In the genomic region with DNA sequence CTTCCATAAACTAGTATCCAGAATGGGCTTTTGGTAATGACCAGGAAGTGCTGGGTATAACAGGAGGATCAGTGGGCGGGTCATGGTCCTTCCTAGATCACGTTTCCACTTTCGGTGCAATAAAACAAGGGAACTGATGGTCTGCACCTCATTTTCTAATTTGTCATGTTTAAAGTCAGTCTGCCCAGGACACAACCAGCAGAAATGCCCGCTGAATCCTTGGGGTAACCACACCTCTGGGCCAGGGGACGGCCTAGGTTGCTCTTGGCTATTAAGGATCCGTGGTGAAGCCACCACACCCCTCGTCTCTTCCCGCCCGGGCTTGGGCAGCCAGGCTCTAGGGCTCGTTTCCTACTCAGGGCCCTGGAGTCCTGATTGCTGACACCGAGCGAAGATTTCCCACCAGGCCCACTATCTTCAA, we compare ENCODE assay signal across 8 mouse cellular contexts. TPM values are rescaled to one million over a fixed set of nuclear protein-coding genes. Genes with fewer than 3 reads are reported as not detected.
DNase-seq lines count a peak whose midpoint lies in the region; ATAC-seq and TF ChIP-seq lines count a peak whose summit lies in the region.

No protein-coding gene starts in this region.

- H3K9ac ChIP-seq in intestine, postnatal 0 days (ENCODE audit: low read depth, low read length), result peak overlapping the region; percentile 84

- H3K27me3 ChIP-seq in intestine, postnatal 0 days (replicated peaks; ENCODE audit: control insufficient read depth, insufficient read depth, low read length), result no peaks in the 10 kb centered on the region

- ATAC-seq in erythroid progenitor cell, adult 5-6 weeks (replicated peaks; ENCODE audit: low FRiP score, poor library complexity, severe bottlenecking), result peak; percentile 57
- ATAC-seq in intestine, postnatal 0 days, result 0 out of 2 replicates have a peak, but pooled peaks have one; percentile 13

- 0 out of 2 replicates have a peak, but pooled peaks cover 9% of the 10 kb centered on the region for H3K4me1 ChIP-seq in intestine, postnatal 0 days (replicated peaks; ENCODE audit: control insufficient read depth, insufficient read depth, low read length)

- under 1% methylated on average over 12 of the region's 12 CpGs for WGBS in intestine, postnatal 0 days
- WGBS in macrophage (ENCODE audit: missing documents), result 0% methylated on average over 11 of the region's 12 CpGs

- peaks cover 78% of the 10 kb centered on the region for H3K79me2 ChIP-seq in macrophage (ENCODE audit: inconsistent target)

- peak overlapping the region; percentile 95 for H3K27ac ChIP-seq in layer of hippocampus, adult 2 months
- H3K27ac ChIP-seq in intestine, postnatal 0 days (ENCODE audit: low read depth, low read length), result peak overlapping the region; percentile 93
- peak overlapping the region; percentile 95 for H3K27ac ChIP-seq in macrophage

- no peaks in the 10 kb centered on the region for H3K9me3 ChIP-seq in intestine, postnatal 0 days (ENCODE audit: control insufficient read depth)

- DNase-seq in layer of hippocampus, adult 2 months (ENCODE audit: low spot score in 2 of 2), result no peak
- DNase-seq in layer of hippocampus, adult 9-11 months, result no peak
- peak; percentile 47 for DNase-seq in NIH3T3 (ENCODE audit: low read depth)
- no peak for DNase-seq in frontal cortex, postnatal 25 days (ENCODE audit: low spot score in 2 of 2)
- no peak for DNase-seq in urinary bladder, postnatal 10 days (ENCODE audit: low spot score)

- H3K36me3 ChIP-seq in intestine, postnatal 0 days (ENCODE audit: control insufficient read depth, insufficient read depth), result no peaks in the 10 kb centered on the region
- H3K36me3 ChIP-seq in macrophage (ENCODE audit: inconsistent target), result no peaks in the 10 kb centered on the region

- no peak for TF ChIP-seq CTCF in layer of hippocampus, adult 2 months (conservative IDR thresholded peaks at IDR 0.05)
- TF ChIP-seq CTCF in intestine, postnatal 0 days (IDR thresholded peaks at IDR 0.05; ENCODE audit: low read depth), result no peak

- H3K4me3 ChIP-seq in layer of hippocampus, adult 2 months, result peak overlapping the region; percentile 85
- peak overlapping the region; percentile 89 for H3K4me3 ChIP-seq in intestine, postnatal 0 days (ENCODE audit: low read depth, low read length)
- peak overlapping the region; percentile 99 for H3K4me3 ChIP-seq in macrophage (ENCODE audit: inconsistent target)

- peak overlapping the region; percentile 77 for H3K4me2 ChIP-seq in intestine, postnatal 0 days (replicated peaks; ENCODE audit: low read depth)

RNA-seq across cellular contexts. Expression of a gene that starts 2.3 kb away (rescaled TPM):
- 10 to 100 TPM; 85.5 to 86.1 TPM for total RNA-seq in layer of hippocampus, adult 2 months (2021)
- total RNA-seq in erythroid progenitor cell, adult 5-6 weeks (2015; ENCODE audit: low replicate concordance), result 67.1 and 84.0 TPM in 2 replicates
- total RNA-seq in erythroid progenitor cell, adult 5-6 weeks (2017; ENCODE audit: low replicate concordance), result 81.5 and 97.5 TPM in 2 replicates
- polyA plus RNA-seq in intestine, postnatal 0 days (2015; fragmentation: Nextera tagmentation; extraction: Ambion mirVana), result 122 and 133 TPM in 2 replicates
- total RNA-seq in macrophage (2018; cell fraction: chromatin; rRNA removed), result 100 to 1,000 TPM; 104 to 309 (median 220) TPM
- 100 to 1,000 TPM; 105 to 155 (median 123) TPM for total RNA-seq in macrophage (2018; cell fraction: cytosol; rRNA removed)
- total RNA-seq in macrophage (2018; cell fraction: nucleus; rRNA removed), result 100 to 1,000 TPM in 20 of 26 experiments, 10 to 100 TPM in 6; 71.5 to 171 (median 129) TPM
- 126 to 191 TPM (median 168 TPM) in 3 replicates for polyA plus RNA-seq in macrophage (2018)

RNA-seq across cellular contexts. Expression of a gene that starts 2.3 kb away (rescaled TPM):
- total RNA-seq in layer of hippocampus, adult 2 months (2021), result 10 to 100 TPM; 25.9 to 26.3 TPM
- 84.3 and 120 TPM in 2 replicates for total RNA-seq in erythroid progenitor cell, adult 5-6 weeks (2015; ENCODE audit: low replicate concordance)
- total RNA-seq in erythroid progenitor cell, adult 5-6 weeks (2017; ENCODE audit: low replicate concordance), result 36.8 and 53.8 TPM in 2 replicates
- polyA plus RNA-seq in intestine, postnatal 0 days (2015; fragmentation: Nextera tagmentation; extraction: Ambion mirVana), result 201 and 207 TPM in 2 replicates
- total RNA-seq in macrophage (2018; cell fraction: chromatin; rRNA removed), result 10 to 100 TPM in 18 of 26 experiments, 1 to 10 TPM in 8; 2.2 to 32.9 (median 14.5) TPM
- 100 to 1,000 TPM in 25 of 26 experiments, 10 to 100 TPM in 1; 91.5 to 198 (median 136) TPM for total RNA-seq in macrophage (2018; cell fraction: cytosol; rRNA removed)
- 10 to 100 TPM; 14.9 to 83.4 (median 40.0) TPM for total RNA-seq in macrophage (2018; cell fraction: nucleus; rRNA removed)
- polyA plus RNA-seq in macrophage (2018), result 103 to 211 TPM (median 123 TPM) in 3 replicates

RNA-seq across cellular contexts. Expression of a gene that starts 33.9 kb away (rescaled TPM):
- under 1 TPM; 0.47 to 0.61 TPM for total RNA-seq in layer of hippocampus, adult 2 months (2021)
- 19.8 and 31.0 TPM in 2 replicates for total RNA-seq in erythroid progenitor cell, adult 5-6 weeks (2015; ENCODE audit: low replicate concordance)
- 25.5 and 51.6 TPM in 2 replicates for total RNA-seq in erythroid progenitor cell, adult 5-6 weeks (2017; ENCODE audit: low replicate concordance)
- 14.7 and 16.9 TPM in 2 replicates for polyA plus RNA-seq in intestine, postnatal 0 days (2015; fragmentation: Nextera tagmentation; extraction: Ambion mirVana)
- total RNA-seq in macrophage (2018; cell fraction: chromatin; rRNA removed), result not detected
- total RNA-seq in macrophage (2018; cell fraction: cytosol; rRNA removed), result under 1 TPM in 7 of 26 experiments, not detected in 19; 0.09 to 0.22 (median 0.09) TPM
- total RNA-seq in macrophage (2018; cell fraction: nucleus; rRNA removed), result not detected
- polyA plus RNA-seq in macrophage (2018), result 0.07 TPM in 1 of 3 replicates, not detected in the others

RNA-seq across cellular contexts. Expression of a gene that starts 54.6 kb away (rescaled TPM):
- 1 to 10 TPM; 4.6 to 6.9 TPM for total RNA-seq in layer of hippocampus, adult 2 months (2021)
- 179 and 188 TPM in 2 replicates for total RNA-seq in erythroid progenitor cell, adult 5-6 weeks (2015; ENCODE audit: low replicate concordance)
- total RNA-seq in erythroid progenitor cell, adult 5-6 weeks (2017; ENCODE audit: low replicate concordance), result 123 and 145 TPM in 2 replicates
- 0.98 and 1.4 TPM in 2 replicates for polyA plus RNA-seq in intestine, postnatal 0 days (2015; fragmentation: Nextera tagmentation; extraction: Ambion mirVana)
- not detected for total RNA-seq in macrophage (2018; cell fraction: chromatin; rRNA removed)
- under 1 TPM; 0.06 to 0.75 (median 0.25) TPM for total RNA-seq in macrophage (2018; cell fraction: cytosol; rRNA removed)
- under 1 TPM in 6 of 26 experiments, not detected in 20; 0.23 to 0.48 (median 0.31) TPM for total RNA-seq in macrophage (2018; cell fraction: nucleus; rRNA removed)
- 0.29 to 1.3 TPM (median 0.46 TPM) in 3 replicates for polyA plus RNA-seq in macrophage (2018)

Comparison
In these comparisons a context has a peak if more than half of its experiments do, and no peak if none do; other contexts are left out.
1. RNA of a gene that starts 33.9 kb away (total RNA-seq): 19.8 to 51.6 TPM in erythroid progenitor cell, adult 5-6 weeks; 0.47 to 0.61 TPM in layer of hippocampus, adult 2 months; every median in the first group is over 10 times any median in the second.
2. Peak in every context shown above with its lines, with median percentiles within 50 percentile points of each other: H3K27ac ChIP-seq and H3K4me3 ChIP-seq.